Mouse (Mus musculus) bone marrow, adult 2 months (tissue): ENCODE data around the gene Fam160a2. TPM values are rescaled to one million over a fixed set of nuclear protein-coding genes. Genes with fewer than 3 reads are reported as not detected.

Experiments used
- H3K27ac ChIP-seq: fragments of 200-500 bp; 2 replicates; pipeline ENCODE4 v1.5.1; 2012; ENCODE audit warnings: low read depth, mild to moderate bottlenecking, control low read depth, inconsistent platforms, low read length; ENCODE audit not compliant: control insufficient read depth, poor library complexity, insufficient read depth
- H3K4me1 ChIP-seq: fragments of 200-500 bp; 2 replicates; pipeline ENCODE4 v1.6.1; 2011; ENCODE audit warnings: low read length; ENCODE audit not compliant: control insufficient read depth, insufficient read depth
- H3K4me3 ChIP-seq: fragments of 200-500 bp; replicated peaks from 2 replicates; pipeline ENCODE3; 2011; ENCODE audit warnings: mild to moderate bottlenecking, low read depth, low read length, control low read depth; ENCODE audit not compliant: control insufficient read depth
- CTCF ChIP-seq: fragments of 200-500 bp; IDR thresholded peaks from 2 replicates; pipeline ENCODE4 v1.5.1; 2011; ENCODE audit warnings: low read length, control low read depth; ENCODE audit not compliant: control insufficient read depth, insufficient read depth
- POLR2A ChIP-seq: fragments of 200-500 bp; IDR thresholded peaks from 2 replicates; pipeline ENCODE4 v1.6.1; 2011; ENCODE audit warnings: low read depth, mild to moderate bottlenecking, control low read depth, low read length, borderline replicate concordance; ENCODE audit not compliant: control insufficient read depth
- WGBS: fragments of 180-500 bp; shearing (Covaris S2); methylation state at CpG from one replicate; pipeline ENCODE4 v1.1.7; 2018; 5-methylcytosine and 5-hydroxymethylcytosine counted together
- polyA plus RNA-seq: library from polyadenylated mRNA; stranded (reverse); fragments of >200 nt; gene quantifications from 2 replicates; pipeline ENCODE4 v1.2.4, GENCODE M21; 2011; ENCODE audit warnings: low replicate concordance; ENCODE audit not compliant: missing spikeins, insufficient read depth, insufficient read length

Fam160a2 gene
- polyA plus RNA-seq, 1 experiment, result 112 TPM

GRCm38 (mm10) chr7:105342752-105343151 lies 57.1 kb downstream of the Fam160a2 start:
- no peak overlapping the region for H3K27ac ChIP-seq
- TF ChIP-seq POLR2A (no peak), CTCF (no peak)
- no peaks in the 10 kb centered on the region for H3K4me1 ChIP-seq
- WGBS, result 73% methylated on average over 2 of the region's 2 CpGs
- no peak overlapping the region for H3K4me3 ChIP-seq

- 36% methylated on average over 1 of the region's 1 CpGs for WGBS
- H3K4me3 ChIP-seq, result no peak within 1 kb of the TSS
- no peak for TF ChIP-seq CTCF
- TF ChIP-seq POLR2A, result no peak
- no peak within 1 kb of the TSS for H3K27ac ChIP-seq
- no peaks in the 10 kb centered on the region for H3K4me1 ChIP-seq
These were observed 57.7 kb downstream of the Fam160a2 start, which contains the start of gene Olfr691 for GRCm38 (mm10) chr7:105342170-105342569. Olfr691 (minus strand) TSS chr7:105342270.

GRCm38 (mm10) chr7:105334004-105334403 lies 65.8 kb downstream of the Fam160a2 start, which contains the start of gene Olfr690:
Olfr690 (minus strand) TSS chr7:105334104.
- 83% methylated on average over 1 of the region's 1 CpGs for WGBS
- TF ChIP-seq POLR2A (no peak), CTCF (no peak)
- H3K4me3 ChIP-seq, result no peak within 1 kb of the TSS
- no peaks in the 10 kb centered on the region for H3K4me1 ChIP-seq
- H3K27ac ChIP-seq, result no peak within 1 kb of the TSS

- 61% methylated on average over 2 of the region's 2 CpGs for WGBS
- Histone ChIP-seq H3K4me1 (no peaks in the 10 kb centered on the region), H3K27ac (no peak overlapping the region), H3K4me3 (no peak overlapping the region)
- no peak for TF ChIP-seq POLR2A
- no peak for TF ChIP-seq CTCF
These were observed 74.6 kb downstream of the Fam160a2 start for GRCm38 (mm10) chr7:105325302-105325701.

Other genes starting within 250 kb of the Fam160a2 start
- not detected in 2 replicates for gene Olfr684, start 236.4 kb downstream of the Fam160a2 start, polyA plus RNA-seq
- not detected in 2 replicates for gene Olfr685, start 214.0 kb downstream of the Fam160a2 start, polyA plus RNA-seq
- not detected in 2 replicates for gene Olfr686, start 192.6 kb downstream of the Fam160a2 start, polyA plus RNA-seq
- not detected in 2 replicates for gene Olfr688, start 112.0 kb downstream of the Fam160a2 start, polyA plus RNA-seq
- not detected in 2 replicates for gene Olfr689, start 88.9 kb downstream of the Fam160a2 start, polyA plus RNA-seq
- not detected in 2 replicates for gene Olfr690, start 66.0 kb downstream of the Fam160a2 start, polyA plus RNA-seq
- not detected in 2 replicates for gene Olfr691, start 57.8 kb downstream of the Fam160a2 start, polyA plus RNA-seq
- not detected in 2 replicates for gene Olfr692, start 31.8 kb downstream of the Fam160a2 start, polyA plus RNA-seq
- not detected in 2 replicates for gene Gm5901, start 25.0 kb downstream of the Fam160a2 start, polyA plus RNA-seq
- gene Cnga4, start 4.5 kb upstream of the Fam160a2 start, polyA plus RNA-seq, result 0.60 TPM in 1 of 2 replicates, not detected in the other
- gene Cckbr, start 25.7 kb upstream of the Fam160a2 start, polyA plus RNA-seq, result not detected in 2 replicates
- 6.1 and 7.6 TPM in 2 replicates for gene Cavin3, start 82.2 kb upstream of the Fam160a2 start, polyA plus RNA-seq
- 4.3 and 9.2 TPM in 2 replicates for gene Smpd1, start 154.3 kb upstream of the Fam160a2 start, polyA plus RNA-seq
- 0.80 and 1.1 TPM in 2 replicates for gene Apbb1, start 181.6 kb upstream of the Fam160a2 start, polyA plus RNA-seq
- gene Hpx, start 200.1 kb upstream of the Fam160a2 start, polyA plus RNA-seq, result 5.9 and 19.9 TPM in 2 replicates
- gene Trim3, start 233.5 kb upstream of the Fam160a2 start, polyA plus RNA-seq, result 7.6 and 15.9 TPM in 2 replicates
- gene Timm10b, start 240.0 kb upstream of the Fam160a2 start, polyA plus RNA-seq, result 76.3 and 146 TPM in 2 replicates
- gene Arfip2, start 240.4 kb upstream of the Fam160a2 start, polyA plus RNA-seq, result 10.2 and 13.3 TPM in 2 replicates
- gene Gm45799, start 240.5 kb upstream of the Fam160a2 start, polyA plus RNA-seq, result 1.4 and 6.0 TPM in 2 replicates